Mouse (Mus musculus): Measurements from ENCODE around the gene Rbm8a. TPM values are rescaled to one million over a fixed set of nuclear protein-coding genes. Genes with fewer than 3 reads are reported as not detected.

The Rbm8a gene
- total RNA-seq (2021) (10 to 100 TPM; 29.5 to 33.9 TPM), polyA plus RNA-seq (2012; rRNA removed) (8.4 and 12.0 TPM in 2 replicates)
- long read RNA-seq, transcript Rbm8a-201 (6 exons, 2,608 nt): minor isoform, 16 of 42 reads
- long read RNA-seq, transcript Rbm8a-202 (6 exons, 2,604 nt): major isoform, 19 of 42 reads
- long read RNA-seq, partial matches to known transcripts: 2 of 42 reads
- long read RNA-seq, other reads (novel, unspliced or antisense): 4 of 42 reads

DNA sequence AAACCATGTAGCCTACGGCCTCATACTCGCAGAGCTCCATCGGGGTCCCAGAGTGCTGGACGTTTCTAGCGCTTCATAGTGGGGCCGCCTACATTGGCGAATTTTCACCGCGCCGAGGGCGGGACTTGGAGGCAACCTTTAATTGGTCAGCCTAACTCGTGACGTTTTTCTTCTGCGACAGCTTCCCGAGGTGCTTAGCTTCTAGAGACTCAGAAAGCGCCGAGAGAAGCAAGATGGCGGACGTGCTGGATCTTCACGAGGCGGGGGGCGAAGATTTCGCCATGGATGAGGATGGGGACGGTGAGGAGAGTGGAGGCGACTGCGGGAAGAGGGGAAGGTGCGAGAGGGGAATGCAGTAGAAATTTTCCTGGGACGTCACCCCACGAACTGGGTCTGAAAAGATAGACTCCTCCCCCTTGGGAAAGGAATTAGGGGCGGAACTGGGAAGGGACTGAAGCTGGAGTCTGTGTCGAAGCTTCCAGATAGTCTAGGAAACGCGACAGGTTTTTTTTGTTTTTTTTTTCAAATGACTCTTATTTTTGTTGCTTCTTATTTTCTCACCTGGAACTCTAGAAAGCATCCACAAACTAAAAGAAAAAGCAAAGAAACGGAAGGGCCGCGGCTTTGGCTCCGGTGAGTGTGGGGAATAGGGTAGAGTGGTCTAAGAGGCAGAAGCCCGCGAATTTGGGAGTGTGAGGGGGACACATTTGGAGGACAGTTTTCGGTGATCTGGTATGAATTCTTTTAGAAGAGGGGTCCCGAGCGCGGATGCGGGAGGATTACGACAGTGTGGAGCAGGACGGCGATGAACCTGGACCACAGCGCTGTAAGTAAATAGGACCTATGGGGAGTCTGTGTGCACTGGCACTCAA is at the start of gene Rbm8a:
TSS of gene Rbm8a (plus strand) at position 205 of the 872 bp plus-strand sequence.
- peak within 1 kb of the TSS; percentile 92 for H3K4me3 ChIP-seq
- H3K36me3 ChIP-seq (ENCODE audit: control insufficient read depth, insufficient read depth, low read length): peaks cover 12% of the 10 kb centered on the region; the same call in 1 of the 2 replicates
- H3K27me3 ChIP-seq (ENCODE audit: control insufficient read depth, insufficient read depth, low read length): no peaks in the 10 kb centered on the region
- TF ChIP-seq EP300 (IDR thresholded peaks at IDR 0.05; ENCODE audit: insufficient read depth, low read depth, low read length) (no peak), CTCF (IDR thresholded peaks at IDR 0.05) (no peak), POLR2A (IDR thresholded peaks at IDR 0.05; ENCODE audit: insufficient read depth, low read depth, low read length) (peak; percentile 96)
- no peaks in the 10 kb centered on the region for H3K79me2 ChIP-seq (replicated peaks; ENCODE audit: control insufficient read depth, insufficient read depth, low read length)
- H3K27ac ChIP-seq: peak within 1 kb of the TSS; percentile 94
- peaks cover 3% of the 10 kb centered on the region for H3K4me1 ChIP-seq (ENCODE audit: control insufficient read depth, insufficient read depth, low read length)
- intact Hi-C loops (cut with DNase I): loop anchor here (2.0 kb wide), 1 partner anchor 37 kb away; no protein-coding TSS in a partner anchor
- DNase-seq: peak; percentile 96 to 97
- peak within 1 kb of the TSS; percentile 75 for H3K9ac ChIP-seq (ENCODE audit: low read depth, low read length)
- WGBS: 1% methylated on average over 48 of the region's 48 CpGs

DNA sequence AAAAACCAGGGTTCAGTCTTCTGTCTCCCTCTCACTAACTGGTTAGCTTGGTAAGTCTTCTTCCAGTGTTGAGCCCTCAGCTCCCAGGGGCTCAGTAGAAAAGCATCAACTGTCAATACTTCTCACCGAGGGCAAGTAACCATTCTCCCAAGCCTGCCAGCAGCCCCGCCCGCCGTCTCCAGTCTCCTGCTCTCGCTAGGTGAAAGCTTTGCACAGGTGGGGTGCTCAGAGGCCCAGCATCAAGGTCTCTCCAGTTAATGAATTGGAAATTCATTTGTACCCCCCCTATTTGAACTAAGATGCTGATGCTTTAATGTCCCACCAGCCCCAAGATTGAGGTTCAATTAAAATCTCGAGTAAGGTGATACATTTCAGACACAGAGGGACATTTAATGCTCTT is 48.6 kb upstream of the Rbm8a start:
- H3K27ac ChIP-seq: no peak overlapping the region
- intact Hi-C loops (cut with DNase I): no loop called here
- H3K9ac ChIP-seq (ENCODE audit: low read depth, low read length): no peak overlapping the region
- no peak overlapping the region for H3K4me3 ChIP-seq
- H3K4me1 ChIP-seq (ENCODE audit: control insufficient read depth, insufficient read depth, low read length): peaks cover 19% of the 10 kb centered on the region
- no peaks in the 10 kb centered on the region for H3K27me3 ChIP-seq (ENCODE audit: control insufficient read depth, insufficient read depth, low read length)
- no peak for DNase-seq
- 79% methylated on average over 6 of the region's 6 CpGs for WGBS
- TF ChIP-seq EP300 (IDR thresholded peaks at IDR 0.05; ENCODE audit: insufficient read depth, low read depth, low read length): no peak
- TF ChIP-seq CTCF (IDR thresholded peaks at IDR 0.05): no peak
- H3K36me3 ChIP-seq (ENCODE audit: control insufficient read depth, insufficient read depth, low read length): no peaks in the 10 kb centered on the region; the same call in none of the 2 replicates
- H3K79me2 ChIP-seq (replicated peaks; ENCODE audit: control insufficient read depth, insufficient read depth, low read length): no peaks in the 10 kb centered on the region

DNA sequence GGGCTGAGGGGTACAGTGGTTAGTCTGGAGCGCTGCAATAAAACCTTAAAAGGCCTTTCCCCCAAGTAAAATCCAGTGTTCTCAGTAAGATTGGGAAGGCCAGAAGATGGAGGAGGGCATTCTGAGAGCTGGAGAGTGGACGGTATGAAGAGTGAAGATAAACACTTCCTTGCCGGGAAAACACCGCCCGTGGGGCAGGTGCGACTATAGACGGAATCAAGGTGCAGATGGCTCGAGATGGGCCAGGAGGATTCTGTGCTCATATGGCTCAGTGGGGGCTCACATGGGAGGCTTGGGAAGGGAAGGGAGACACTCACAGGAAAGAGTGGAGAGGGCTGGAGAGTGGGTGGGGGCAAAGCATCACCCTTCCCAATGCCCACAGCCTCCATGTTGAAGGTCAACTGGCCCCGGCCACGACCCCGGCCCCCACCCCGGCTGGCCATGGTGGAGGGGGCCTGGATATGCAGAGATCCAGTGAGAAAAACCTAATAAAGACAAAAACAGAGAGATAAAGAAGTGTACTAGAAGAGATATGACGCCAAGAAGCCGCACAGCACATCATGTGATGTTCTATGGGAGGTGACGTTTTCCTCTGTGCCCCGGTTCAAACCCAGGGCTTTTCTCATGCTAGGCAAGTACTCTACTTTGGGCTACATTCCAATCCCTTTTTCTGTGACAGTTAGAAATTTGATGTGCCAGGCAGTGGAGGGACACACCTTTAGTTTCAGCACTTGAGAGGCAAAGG is 47.8 kb upstream of the Rbm8a start:
- Histone ChIP-seq H3K79me2 (replicated peaks; ENCODE audit: control insufficient read depth, insufficient read depth, low read length) (no peaks in the 10 kb centered on the region), H3K27ac (no peak overlapping the region), H3K4me1 (ENCODE audit: control insufficient read depth, insufficient read depth, low read length) (peaks cover 16% of the 10 kb centered on the region), H3K27me3 (ENCODE audit: control insufficient read depth, insufficient read depth, low read length) (no peaks in the 10 kb centered on the region), H3K4me3 (no peak overlapping the region), H3K36me3 (ENCODE audit: control insufficient read depth, insufficient read depth, low read length) (no peaks in the 10 kb centered on the region; the same call in none of the 2 replicates), H3K9ac (ENCODE audit: low read depth, low read length) (no peak overlapping the region)
- WGBS: 87% methylated on average over 16 of the region's 16 CpGs
- DNase-seq: no peak
- no peak for TF ChIP-seq EP300 (IDR thresholded peaks at IDR 0.05; ENCODE audit: insufficient read depth, low read depth, low read length)
- TF ChIP-seq POLR2A (IDR thresholded peaks at IDR 0.05; ENCODE audit: insufficient read depth, low read depth, low read length): no peak
- TF ChIP-seq CTCF (IDR thresholded peaks at IDR 0.05): no peak
- intact Hi-C loops (cut with DNase I): no loop called here

DNA sequence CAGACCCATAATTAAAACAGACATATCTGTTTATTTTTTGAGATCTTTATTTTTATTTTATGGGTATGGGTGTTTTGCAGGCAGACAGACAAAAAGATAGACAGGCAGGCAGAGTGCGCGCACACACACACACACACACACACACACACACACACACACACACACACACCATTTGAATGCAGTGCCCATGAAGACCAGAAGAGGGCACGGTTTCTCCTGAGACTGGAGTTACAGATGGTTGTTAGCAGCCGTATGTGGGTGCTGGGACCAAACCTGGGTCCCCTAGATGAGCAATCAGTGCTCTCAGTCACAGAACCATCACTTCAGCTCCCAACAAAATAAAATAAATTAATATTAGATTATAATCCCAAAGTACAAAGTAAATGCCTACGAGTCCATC is 46.3 kb upstream of the Rbm8a start:
- H3K36me3 ChIP-seq (ENCODE audit: control insufficient read depth, insufficient read depth, low read length): no peaks in the 10 kb centered on the region
- no peak overlapping the region for H3K27ac ChIP-seq
- intact Hi-C loops (cut with DNase I): no loop called here
- H3K4me1 ChIP-seq (ENCODE audit: control insufficient read depth, insufficient read depth, low read length): peaks cover 9% of the 10 kb centered on the region
- 90% methylated on average over 5 of the region's 5 CpGs for WGBS
- no peak overlapping the region for H3K9ac ChIP-seq (ENCODE audit: low read depth, low read length)
- no peak overlapping the region for H3K4me3 ChIP-seq
- DNase-seq: no peak
- H3K79me2 ChIP-seq (replicated peaks; ENCODE audit: control insufficient read depth, insufficient read depth, low read length): no peaks in the 10 kb centered on the region
- no peaks in the 10 kb centered on the region for H3K27me3 ChIP-seq (ENCODE audit: control insufficient read depth, insufficient read depth, low read length)
- 0 out of 2 replicates have a peak, but pooled peaks have one; percentile 6 for TF ChIP-seq CTCF (IDR thresholded peaks at IDR 0.05)
- TF ChIP-seq EP300 (IDR thresholded peaks at IDR 0.05; ENCODE audit: insufficient read depth, low read depth, low read length): no peak

DNA sequence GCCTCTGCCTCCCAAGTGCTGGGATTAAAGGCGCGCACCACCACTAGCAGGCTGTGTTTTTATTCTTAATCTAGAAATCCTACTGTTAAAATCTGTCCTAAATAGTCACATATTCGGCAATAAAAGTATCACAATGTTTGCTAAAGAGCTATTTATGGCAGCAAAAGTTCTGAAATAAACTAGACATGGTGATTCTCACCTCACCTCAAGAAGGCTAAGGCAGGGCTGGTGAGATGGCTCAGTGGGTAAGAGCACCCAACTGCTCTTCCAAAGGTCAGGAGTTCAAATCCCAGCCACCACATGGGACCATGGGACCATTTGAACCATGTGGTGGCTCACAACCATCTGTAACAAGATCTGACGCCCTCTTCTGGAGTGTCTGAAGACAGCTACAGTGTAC is 39.1 kb upstream of the Rbm8a start:
- no peak for TF ChIP-seq CTCF (IDR thresholded peaks at IDR 0.05)
- TF ChIP-seq EP300 (IDR thresholded peaks at IDR 0.05; ENCODE audit: insufficient read depth, low read depth, low read length): no peak
- TF ChIP-seq POLR2A (IDR thresholded peaks at IDR 0.05; ENCODE audit: insufficient read depth, low read depth, low read length): no peak
- 81% methylated on average over 4 of the region's 4 CpGs for WGBS
- intact Hi-C loops (cut with DNase I): loop anchor here (5.0 kb wide), 1 partner anchor 88 kb away; no protein-coding TSS in a partner anchor
- no peak overlapping the region for H3K4me3 ChIP-seq
- no peaks in the 10 kb centered on the region for H3K36me3 ChIP-seq (ENCODE audit: control insufficient read depth, insufficient read depth, low read length)
- H3K79me2 ChIP-seq (replicated peaks; ENCODE audit: control insufficient read depth, insufficient read depth, low read length): no peaks in the 10 kb centered on the region; the same call in 1 of the 2 replicates
- no peaks in the 10 kb centered on the region for H3K27me3 ChIP-seq (ENCODE audit: control insufficient read depth, insufficient read depth, low read length)
- DNase-seq: no peak
- H3K4me1 ChIP-seq (ENCODE audit: control insufficient read depth, insufficient read depth, low read length): peaks cover 4% of the 10 kb centered on the region
- H3K9ac ChIP-seq (ENCODE audit: low read depth, low read length): no peak overlapping the region
- H3K27ac ChIP-seq: no peak overlapping the region

All from heart, adult 2 months (tissue).